Mouse (Mus musculus) frontal cortex, adult 2 months (tissue): ENCODE results near the gene Cpne8. TPM values are rescaled to one million over a fixed set of nuclear protein-coding genes. Genes with fewer than 3 reads are reported as not detected.

Source experiments
- DNase-seq, 2 experiments: peaks; one replicate each; pipeline ENCODE4 v3.0.0; 2022; ENCODE audit warnings: low spot score in 1 of 2; ENCODE audit errors: extremely low spot score in 1 of 2
- polyA plus RNA-seq: library from polyadenylated mRNA; depleted of rRNA; stranded (reverse); fragments of >200 nt; gene quantifications from 2 replicates; pipeline ENCODE4 v1.2.3, GENCODE M21; 2012; rRNA removed

The Cpne8 gene
- polyA plus RNA-seq = 48.0 and 49.7 TPM in 2 replicates

DNA sequence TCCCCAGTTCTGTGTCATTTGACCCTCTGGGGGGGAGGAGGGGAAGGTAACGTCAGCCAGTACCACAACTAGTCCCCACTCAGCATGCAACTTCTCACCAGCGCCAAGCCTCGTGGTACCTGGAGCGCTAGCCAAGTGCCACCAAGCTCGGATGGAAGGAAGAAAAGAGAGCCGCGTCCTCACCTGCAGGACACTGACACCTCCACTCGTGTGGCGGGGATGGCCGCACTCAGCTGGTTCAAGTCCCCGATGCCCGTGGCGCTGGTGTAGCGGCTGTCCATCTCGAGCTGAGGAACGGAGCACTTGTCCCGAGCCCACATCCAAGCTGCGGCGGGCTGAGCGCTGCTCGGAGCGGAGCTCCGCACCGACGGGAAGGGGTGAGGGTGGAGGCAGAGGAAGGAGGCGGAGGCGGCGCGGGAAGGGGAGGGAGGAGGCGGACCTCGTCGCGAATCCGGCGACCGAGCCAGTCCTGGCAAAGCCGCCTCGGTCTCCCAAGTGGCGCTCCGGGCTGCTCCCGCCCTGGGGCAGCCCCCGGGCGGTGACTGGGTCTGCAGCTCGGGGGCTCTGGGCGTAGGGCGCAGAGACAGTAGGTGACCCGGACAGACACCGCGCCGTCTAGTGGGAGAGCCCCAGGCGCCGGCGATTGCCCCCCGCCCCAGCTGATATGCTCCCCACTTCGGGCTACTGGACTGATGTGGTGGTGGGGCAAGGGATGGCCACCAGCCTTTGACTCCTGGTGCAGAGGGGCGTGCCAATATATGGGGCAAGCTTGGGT lies at the start of gene Cpne8:
TSS of gene Cpne8 (minus strand) at position 448 of the 775 bp plus-strand sequence.
- peak in 1 of 2 experiments; percentile 52 for DNase-seq

DNA sequence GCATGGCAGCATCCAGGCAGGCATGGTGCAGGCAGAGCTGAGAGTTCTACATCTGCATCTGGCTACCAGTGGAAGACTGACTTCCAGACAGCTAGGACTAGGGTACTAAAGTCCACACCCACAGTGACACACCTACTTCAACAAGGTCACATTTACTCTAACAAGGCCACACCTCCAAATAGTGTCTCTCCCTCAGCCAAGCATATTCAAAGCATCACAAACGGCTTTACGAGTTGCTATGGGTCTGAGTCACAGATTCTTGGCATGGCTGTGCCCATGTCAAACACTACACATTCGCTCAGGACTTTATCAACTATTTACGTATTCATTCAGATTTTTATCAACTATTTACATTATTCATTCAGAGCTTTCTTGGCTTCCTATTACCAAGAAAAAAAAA lies 38.5 kb upstream of the Cpne8 start:
- DNase-seq = no peak

DNA sequence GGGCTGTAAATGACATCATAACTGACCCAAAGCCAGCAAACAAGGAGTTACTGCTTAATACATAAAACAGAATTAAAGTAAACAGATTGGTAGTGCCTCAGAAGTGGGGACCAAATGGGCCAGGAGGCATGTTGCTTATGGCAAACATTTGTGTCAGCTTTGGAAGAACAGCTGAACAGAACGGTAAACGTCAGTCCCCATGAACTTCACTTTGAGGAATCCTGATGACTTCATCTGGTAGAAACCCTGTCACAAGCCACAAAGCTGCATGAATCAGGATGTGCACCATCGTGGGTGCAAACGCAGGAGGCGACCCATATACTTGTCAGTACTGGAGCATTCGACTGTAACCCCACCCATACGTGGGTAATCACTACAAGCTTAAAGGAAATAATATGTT lies 30.1 kb upstream of the Cpne8 start:
- DNase-seq = no peak

DNA sequence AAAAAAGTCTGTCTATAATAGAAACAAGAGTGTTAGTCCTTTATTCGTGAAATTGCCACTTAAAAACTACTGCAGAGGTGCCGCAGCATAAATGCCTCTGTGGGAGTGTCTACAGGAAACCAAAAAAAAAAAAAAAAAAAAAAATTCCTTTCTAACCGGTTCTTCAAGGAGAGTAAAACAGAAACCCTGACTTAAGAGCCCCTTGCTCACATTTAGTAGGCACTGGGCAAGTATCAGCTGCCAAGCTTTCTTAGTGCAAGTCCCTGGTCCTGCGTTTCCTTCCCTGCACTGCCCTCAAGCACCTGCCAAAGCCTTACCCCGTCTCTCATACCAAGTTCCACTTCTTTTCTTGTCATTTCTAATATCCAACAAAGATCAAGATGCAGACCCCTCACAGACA lies 25.1 kb upstream of the Cpne8 start:
- DNase-seq = no peak

DNA sequence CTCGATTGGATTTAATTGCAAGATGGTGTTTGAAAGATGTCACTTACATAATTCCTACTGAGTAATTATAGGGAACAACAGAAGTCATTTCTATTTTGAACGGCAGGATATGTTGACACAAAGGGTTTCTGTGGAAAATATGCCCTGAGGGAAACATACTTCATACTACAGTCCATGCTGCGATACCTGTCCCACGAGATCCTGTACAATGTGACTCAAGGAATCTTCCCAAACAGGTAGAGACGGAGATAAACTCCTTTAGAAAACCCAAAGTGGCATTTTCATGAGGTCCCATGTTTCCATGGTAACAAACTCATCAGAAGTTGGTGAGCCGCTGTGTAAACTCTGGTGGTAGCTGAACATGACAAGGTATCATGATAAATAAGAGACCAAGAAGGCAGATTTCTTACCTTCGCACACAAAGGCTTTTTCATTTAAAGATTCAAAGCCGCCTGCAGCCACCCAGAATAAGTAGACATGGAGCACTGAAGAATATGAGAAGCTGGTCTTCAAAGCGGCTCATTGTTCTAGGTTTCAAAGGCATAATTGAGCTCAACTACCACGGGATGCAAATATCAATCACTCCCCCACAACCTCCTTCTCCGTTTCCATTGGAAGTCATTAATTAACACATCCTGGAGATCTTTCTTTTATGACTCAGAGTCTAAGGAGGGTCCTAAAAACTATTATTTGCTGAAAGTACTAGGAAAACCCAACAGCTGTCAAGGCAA lies 24.4 kb upstream of the Cpne8 start:
- peak in 1 of 2 experiments; percentile 10 for DNase-seq

DNA sequence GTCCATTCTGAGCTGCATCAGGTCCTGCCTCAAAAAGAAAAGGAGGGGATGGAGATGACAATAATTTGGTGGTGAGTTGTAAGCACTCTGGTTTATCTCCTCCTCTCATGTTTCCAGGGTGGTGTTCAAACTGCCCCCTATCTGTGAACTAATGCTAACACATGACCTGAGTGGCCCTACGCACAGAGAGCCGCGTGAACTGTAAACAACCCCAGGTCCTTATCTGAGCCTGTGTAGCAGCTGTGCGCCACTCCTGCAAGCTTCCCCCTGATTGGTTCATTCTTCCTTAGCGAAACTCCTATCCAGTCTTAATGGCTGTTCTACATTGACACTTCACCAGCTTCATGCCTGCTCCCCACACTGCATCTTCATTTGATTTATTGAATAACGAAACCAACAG lies 7.5 kb upstream of the Cpne8 start:
- DNase-seq = no peak

DNA sequence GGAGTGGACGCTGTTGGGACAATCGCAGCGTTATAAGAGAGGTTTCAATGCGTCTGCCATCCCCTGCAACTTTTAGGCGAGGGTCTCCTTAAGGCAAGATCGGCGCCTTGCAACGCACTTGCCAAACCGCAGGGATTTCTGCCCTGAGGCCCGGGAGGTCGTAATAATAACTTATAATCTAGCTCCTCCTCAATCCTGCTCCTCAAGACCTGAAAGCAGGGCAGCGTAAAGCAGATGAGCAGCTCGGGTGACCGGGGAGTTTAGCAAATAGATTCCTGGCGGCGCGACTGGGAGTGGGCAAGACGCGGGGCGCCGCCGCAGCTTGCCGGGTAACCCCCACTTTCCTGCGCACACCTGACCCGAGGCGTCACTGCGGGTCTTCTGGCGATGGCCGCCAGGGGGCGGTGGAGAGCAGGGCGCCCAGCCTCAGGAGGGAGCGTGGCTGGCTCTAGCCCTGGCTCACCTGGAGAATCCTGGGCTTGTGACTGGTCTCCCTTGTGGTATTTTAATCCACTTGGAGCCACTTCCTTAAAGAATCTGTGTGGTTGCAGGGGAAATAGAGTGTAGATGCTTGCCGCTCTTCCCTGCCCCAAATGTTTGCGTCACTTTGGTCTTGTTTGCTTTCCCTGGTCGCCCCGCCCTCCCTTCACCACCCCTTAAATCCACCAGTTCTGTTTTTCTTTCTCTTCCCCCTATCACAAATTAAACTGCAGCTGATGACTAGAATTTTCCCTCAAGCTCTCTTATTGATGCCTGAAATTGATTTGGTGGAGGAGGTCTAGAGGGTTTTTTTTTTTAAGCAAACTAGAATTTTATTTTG lies 738 bp upstream of the Cpne8 start:
- peak in 1 of 2 experiments; percentile 73 for DNase-seq

DNA sequence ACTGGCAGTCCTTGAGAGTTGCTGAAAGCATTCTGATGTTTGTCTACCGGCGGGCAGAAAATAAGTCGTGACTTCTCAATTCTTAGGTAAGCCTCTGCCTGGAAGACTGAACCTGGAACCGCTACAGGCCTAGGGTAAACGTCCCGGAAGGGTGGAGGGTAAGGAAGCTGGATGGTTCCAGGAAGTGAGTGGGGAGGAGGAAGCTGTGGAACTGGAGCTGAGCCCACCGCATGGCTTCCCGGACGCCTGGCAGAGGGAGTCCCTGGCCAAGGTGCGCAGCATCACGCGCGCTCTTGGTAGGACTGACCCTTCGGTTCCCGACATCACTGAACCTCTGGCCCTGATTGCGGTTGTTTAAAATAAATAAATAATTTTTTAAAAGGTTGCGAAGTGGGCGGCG lies 744 bp downstream of the Cpne8 start:
- DNase-seq = peak in 1 of 2 experiments; percentile 28

DNA sequence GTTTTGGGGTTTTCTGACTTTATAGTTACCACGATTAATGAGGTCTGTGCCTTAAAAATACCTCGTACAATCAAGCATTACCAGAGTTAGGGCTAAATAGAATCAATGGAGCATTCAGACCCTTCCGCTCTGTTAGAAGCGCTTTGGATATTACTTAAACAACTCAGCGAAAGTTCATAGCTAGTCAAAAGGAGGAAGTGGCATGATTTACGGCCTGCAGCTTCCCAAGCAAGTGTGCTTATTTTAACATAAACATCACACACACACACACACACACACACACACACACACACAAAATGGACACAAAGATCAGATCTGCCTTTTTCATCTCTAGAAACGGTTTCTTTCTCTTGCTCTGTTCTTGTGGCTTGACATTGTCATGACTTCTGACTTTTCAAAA lies 9.7 kb downstream of the Cpne8 start:
- DNase-seq = no peak

DNA sequence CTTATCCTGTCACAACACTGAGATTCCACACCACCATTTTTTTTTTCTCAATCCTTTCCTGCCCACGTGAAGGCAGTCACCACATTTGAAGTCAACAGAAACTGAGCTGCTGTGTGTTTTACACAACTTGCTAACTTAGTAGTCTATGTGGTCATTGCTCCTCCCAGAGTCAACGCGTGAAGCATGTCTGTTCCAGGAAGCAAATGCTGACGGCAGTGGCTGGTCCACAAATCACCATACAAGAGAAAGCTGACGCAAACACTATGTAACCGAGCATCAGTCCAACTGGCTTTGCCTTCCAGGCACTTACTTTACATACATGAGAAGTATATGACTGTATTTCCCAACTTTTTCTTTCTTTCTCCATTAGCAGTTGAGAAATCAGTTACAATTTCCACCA lies 12.3 kb downstream of the Cpne8 start:
- DNase-seq = no peak

DNA sequence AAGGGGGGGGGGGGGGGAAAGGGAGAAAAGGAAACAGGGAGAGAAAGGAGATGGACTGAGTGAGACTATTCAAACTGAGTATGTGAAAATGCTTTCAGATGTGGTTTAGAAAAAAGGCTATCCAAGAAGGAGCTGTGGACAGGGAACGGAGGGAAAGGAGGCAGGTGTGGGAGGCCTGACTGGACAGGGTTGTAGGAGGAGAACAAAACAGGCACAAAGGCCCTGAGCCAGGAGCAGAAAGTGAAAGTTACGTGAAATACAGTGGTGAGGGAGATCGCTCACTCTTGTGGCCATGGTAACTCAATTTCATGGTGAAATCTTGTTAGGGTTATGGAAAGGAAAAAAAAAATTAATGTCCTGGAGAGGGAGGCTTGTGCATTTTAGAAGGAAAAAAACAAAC lies 14.6 kb downstream of the Cpne8 start:
- no peak for DNase-seq

DNA sequence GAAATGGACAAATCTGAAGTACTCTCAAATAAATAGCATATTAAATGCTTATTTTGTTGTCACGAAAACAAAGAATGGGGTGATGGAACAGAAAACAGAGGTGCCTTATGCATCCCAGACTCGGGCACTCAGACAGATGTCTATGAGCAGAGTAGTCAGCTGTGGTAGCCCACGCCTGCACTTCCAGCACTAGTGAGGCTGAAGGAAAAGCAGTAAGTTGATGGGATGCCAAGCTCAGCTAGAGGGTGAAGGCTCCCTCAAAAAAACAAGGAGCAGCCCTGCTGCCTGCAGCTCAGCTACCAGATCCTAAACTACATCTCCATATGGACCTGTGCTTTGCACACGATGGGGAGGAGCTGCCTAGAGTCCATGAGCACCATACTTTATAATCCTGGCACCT lies 15.6 kb downstream of the Cpne8 start:
- no peak for DNase-seq

DNA sequence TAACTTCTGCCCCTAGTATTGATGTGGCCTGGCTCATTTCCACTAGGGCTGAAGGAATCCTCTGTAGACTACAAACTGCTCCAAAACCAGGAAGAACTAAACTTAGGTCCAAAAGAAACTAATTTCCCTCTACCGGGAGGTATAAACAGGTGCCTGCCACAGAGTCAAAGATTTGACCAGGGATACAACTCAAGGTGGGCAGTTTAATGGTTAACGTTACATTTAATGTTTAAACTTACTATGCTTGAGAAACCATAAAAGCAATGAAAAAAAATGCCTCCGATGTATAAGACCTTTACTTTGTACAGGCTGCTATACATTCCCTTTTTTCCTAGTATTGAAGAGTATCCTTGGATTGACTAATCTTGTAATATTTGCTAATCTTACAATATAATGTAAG lies 18.5 kb downstream of the Cpne8 start:
- no peak for DNase-seq

DNA sequence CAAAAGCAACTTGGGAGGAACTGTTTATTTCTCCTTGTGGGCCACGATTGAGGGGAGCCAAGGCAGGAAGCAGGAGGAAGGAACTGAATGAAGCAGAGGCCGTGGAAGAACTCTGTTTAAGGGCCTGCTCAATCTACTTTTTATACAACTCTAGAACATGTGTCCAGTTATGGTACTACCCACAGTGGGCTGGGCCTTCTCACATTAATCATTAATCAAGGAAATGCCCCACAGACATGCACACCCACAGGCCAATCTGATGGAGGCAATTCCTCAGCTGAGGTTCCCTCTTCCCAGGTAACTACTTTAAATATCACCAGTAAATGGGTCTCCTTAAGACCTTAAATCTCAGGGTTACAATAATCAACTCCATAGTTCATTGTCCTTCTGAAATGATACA lies 21.2 kb downstream of the Cpne8 start:
- no peak for DNase-seq

DNA sequence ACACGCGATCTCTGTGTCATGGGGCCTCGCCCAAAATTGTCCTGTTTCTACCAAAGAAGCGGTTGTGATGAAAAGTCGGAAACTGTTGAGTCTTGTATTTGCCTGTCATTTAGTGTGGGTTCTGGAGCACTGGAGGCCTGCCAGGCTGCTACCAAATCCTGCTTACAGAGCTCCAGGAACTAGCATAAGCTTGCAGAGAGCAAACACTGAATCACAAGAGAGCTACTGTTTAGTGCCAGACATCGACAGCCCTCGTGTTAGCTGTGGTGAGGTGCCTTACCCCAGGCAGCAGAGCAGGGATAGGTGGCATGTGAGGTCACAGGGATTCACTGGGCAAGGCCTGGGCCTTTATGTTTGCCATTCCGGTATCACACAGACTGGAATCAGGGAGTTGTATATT lies 22.7 kb downstream of the Cpne8 start:
- peak; percentile 27 to 50 for DNase-seq

DNA sequence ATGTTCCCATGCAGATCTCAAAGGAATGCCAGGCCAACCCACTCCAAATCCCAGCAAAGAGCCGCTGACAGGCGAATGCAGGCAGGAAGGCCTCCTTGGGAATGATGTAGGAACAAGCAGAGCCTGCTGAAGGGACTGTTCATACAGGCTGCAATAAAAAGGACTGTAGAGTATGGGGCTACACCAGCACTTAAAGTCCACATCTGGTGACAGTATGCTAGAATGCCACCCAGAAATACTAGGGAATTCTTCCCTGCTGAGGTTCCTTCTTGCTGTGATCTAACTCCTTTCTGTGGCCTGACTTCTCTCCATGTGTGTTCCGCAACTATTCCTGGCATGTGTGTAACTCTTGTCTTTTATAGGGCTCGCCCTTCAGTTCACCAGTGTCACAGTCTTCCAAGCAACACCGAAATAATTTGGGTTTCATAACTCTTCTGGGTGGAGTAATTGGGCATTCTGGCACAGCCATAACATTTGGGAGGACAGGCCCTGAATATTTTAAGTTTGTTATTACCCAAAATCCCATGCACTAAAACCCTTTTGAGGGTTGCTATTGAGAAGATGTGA lies 32.1 kb downstream of the Cpne8 start:
- no peak for DNase-seq

DNA sequence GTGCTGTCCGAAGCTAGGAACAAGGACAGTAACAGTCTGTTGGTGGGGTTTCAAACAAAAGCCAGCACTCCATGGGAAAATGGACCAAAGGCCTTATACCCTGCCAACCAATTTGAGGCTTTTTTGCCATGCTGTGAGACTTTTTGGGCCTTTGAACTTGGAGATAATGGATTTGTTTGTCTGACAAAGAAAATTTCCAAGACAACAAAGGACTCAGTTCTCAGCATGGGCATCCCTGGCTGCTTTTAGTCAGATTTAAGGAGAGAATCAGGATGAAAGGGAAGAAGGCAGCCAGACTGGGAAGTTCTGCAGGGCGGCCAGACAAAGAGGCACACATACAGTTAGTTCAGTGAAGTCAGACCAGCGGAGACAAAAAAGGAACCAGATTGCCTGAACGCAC lies 32.9 kb downstream of the Cpne8 start:
- DNase-seq = no peak

DNA sequence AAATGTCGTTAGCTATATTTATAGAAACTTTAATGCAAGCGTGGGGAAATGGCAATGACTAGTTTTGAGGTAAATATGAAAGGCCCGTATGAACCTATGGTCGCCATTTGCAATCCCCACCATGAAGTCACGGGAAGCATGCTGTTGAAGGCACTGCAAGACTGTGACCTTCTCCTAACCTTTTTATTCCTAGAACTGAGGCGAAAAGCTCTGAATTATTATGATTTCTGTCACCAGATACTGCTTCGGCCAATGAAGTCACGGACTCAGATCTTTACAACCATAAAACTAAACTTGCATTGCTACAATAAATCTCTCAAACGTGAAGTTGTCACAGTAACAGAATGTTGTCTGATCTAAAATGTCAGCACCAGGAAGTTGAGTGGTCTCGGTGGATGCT lies 33.4 kb downstream of the Cpne8 start:
- no peak for DNase-seq

DNA sequence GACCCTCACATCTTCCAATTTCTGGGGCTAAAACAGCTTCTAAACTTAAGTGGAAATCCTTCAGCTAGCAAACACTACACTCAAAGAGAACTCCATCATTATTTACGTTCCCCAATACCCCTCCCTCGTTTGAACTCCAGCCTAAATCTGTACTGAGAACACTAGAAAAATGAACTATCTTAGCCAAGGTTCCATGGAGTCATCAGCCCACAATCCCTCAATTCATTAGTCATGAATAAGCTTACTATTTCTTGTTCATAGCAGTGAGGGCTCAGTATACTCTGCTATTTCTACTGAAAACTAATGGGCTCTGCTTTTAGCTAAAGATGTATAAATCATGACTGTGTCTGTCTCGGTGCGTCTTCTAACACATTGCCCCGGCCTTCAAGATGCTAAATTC lies 55.0 kb downstream of the Cpne8 start:
- DNase-seq = no peak

DNA sequence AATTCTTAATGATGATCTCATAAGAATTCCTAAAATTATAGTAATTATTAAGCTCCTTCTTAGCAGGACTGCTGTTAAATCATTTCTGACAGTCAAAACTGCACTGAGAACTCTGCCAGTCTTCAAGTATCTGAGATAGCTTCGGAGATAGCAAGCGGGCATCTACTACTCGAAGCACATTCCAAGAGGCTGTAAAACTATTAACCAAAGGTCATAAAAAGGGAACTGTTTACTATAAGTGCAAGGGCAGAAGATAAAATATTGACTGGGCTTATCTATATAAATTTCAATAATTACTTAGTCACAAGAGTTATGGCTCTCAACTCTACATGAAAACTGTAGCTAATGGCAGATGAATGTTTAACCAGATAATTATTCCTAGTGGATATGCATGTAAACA lies 57.2 kb downstream of the Cpne8 start:
- no peak for DNase-seq

DNA sequence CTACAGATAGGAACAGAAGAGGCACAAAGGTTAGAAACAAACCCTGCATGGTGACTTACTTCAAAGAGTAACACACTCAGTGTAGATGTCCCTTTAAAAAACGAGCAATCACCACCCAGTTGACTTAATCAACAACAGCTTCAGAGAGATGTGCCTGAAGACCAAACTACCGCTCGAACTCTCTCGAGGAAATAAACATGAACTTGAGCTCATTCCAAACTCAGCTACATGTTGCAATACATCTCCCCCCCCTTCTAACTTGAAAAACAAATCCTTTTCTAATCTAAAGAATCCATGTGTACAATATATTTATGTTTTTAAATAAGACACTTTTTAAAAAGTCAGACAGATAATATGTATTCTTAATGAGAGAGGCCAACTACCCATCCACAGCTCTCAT lies 59.5 kb downstream of the Cpne8 start:
- DNase-seq = no peak
